Mouse (Mus musculus) heart, adult 8-10 months (tissue): ENCODE data around the gene Sun2. TPM values are rescaled to one million over a fixed set of nuclear protein-coding genes. Genes with fewer than 3 reads are reported as not detected.

Source experiments
- DNase-seq: peaks from one replicate; pipeline ENCODE4 v3.0.0; 2022; ENCODE audit warnings: low spot score
- total RNA-seq, 4 experiments: library from RNA; stranded (reverse); gene quantifications; 2 replicates each; pipeline ENCODE4 v1.2.4; 2022

The Sun2 gene
- total RNA-seq, 4 experiments from 2014 or later, result 83.8 to 98.3 (median 94.7) TPM

GRCm38 (mm10) chr15:79686046-79686869 lies 56.1 kb downstream of the Sun2 start:
- no peak for DNase-seq

- DNase-seq, result no peak
Measured at GRCm38 (mm10) chr15:79685141-79685641, 57.1 kb downstream of the Sun2 start.

GRCm38 (mm10) chr15:79684616-79685015 lies 57.7 kb downstream of the Sun2 start:
- DNase-seq, result no peak

- no peak for DNase-seq
Measured at GRCm38 (mm10) chr15:79683707-79684465, 58.5 kb downstream of the Sun2 start.

- DNase-seq, result no peak
Measured at GRCm38 (mm10) chr15:79683146-79683545, 59.2 kb downstream of the Sun2 start.

- no peak for DNase-seq
Measured at GRCm38 (mm10) chr15:79681973-79682372, 60.4 kb downstream of the Sun2 start.

GRCm38 (mm10) chr15:79677936-79678335 lies 64.4 kb downstream of the Sun2 start:
- no peak for DNase-seq

Other genes with a start within 250 kb of the Sun2 start
- 1 to 10 TPM in 3 of 4 experiments, under 1 TPM in 1; 0.92 to 1.6 (median 1.4) TPM for gene Kcnj4, start 237.3 kb downstream of the Sun2 start, total RNA-seq
- gene Kdelr3, start 226.1 kb downstream of the Sun2 start, total RNA-seq, result 1 to 10 TPM; 4.3 to 5.2 (median 4.5) TPM
- gene Ddx17, start 195.8 kb downstream of the Sun2 start, total RNA-seq, result 10 to 100 TPM; 67.0 to 82.8 (median 74.6) TPM
- under 1 TPM in 1 of 4 experiments, not detected in 3; 0.28 TPM for gene Dmc1, start 137.4 kb downstream of the Sun2 start, total RNA-seq
- under 1 TPM; 0.37 to 0.82 (median 0.63) TPM for gene Fam227a, start 83.6 kb downstream of the Sun2 start, total RNA-seq
- 10 to 100 TPM; 16.1 to 24.6 (median 19.7) TPM for gene Cby1, start 83.3 kb downstream of the Sun2 start, total RNA-seq
- gene Tomm22, start 71.7 kb downstream of the Sun2 start, total RNA-seq, result 100 to 1,000 TPM; 103 to 122 (median 108) TPM
- 10 to 100 TPM; 19.7 to 28.9 (median 23.3) TPM for gene Josd1, start 54.6 kb downstream of the Sun2 start, total RNA-seq
- 10 to 100 TPM; 24.8 to 31.0 (median 29.0) TPM for gene Gtpbp1, start 51.7 kb downstream of the Sun2 start, total RNA-seq
- 10 to 100 TPM; 21.0 to 25.3 (median 21.7) TPM for gene Dnal4, start 35.3 kb upstream of the Sun2 start, total RNA-seq
- gene Nptxr, start 62.2 kb upstream of the Sun2 start, total RNA-seq, result 1 to 10 TPM; 1.3 to 2.0 (median 1.8) TPM
- gene Npcd, start 91.7 kb upstream of the Sun2 start, total RNA-seq, result under 1 TPM in 3 of 4 experiments, not detected in 1; 0.33 to 0.69 (median 0.47) TPM
- gene Cbx6, start 92.2 kb upstream of the Sun2 start, total RNA-seq, result 10 to 100 TPM; 15.5 to 20.3 (median 18.9) TPM
- gene Apobec3, start 149.1 kb upstream of the Sun2 start, total RNA-seq, result 1 to 10 TPM; 7.2 to 8.4 (median 8.0) TPM
- gene Cbx7, start 228.6 kb upstream of the Sun2 start, total RNA-seq, result 10 to 100 TPM; 18.7 to 28.2 (median 21.1) TPM